Mouse (Mus musculus) left cerebral cortex, adult 11 months (tissue): ENCODE measurements around the gene Chst10.

Experiments used
- DNase-seq: peaks from one replicate; pipeline ENCODE4 v3.0.0; 2022; ENCODE audit warnings: low spot score

Gene Chst10

DNA sequence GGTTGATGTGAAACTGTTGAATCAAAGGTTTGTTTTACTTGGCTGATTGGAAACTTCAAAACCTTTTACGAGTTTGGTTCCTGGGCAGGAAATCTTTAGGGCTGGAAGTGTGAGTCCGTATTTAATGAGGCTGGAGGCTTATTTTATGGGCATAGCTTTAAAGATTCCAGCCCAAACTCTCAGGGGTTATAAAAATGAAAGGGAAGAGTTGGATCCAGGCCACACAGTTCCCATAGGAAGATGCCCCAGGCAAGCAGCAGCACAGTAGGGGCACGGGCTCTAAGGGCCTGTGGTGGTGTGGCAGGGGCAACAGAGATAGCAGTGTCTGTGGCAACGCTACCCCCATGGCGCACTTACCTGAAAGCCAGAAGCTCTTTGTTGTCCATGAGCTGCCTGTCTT lies 31.7 kb downstream of the Chst10 start:
- no peak for DNase-seq

DNA sequence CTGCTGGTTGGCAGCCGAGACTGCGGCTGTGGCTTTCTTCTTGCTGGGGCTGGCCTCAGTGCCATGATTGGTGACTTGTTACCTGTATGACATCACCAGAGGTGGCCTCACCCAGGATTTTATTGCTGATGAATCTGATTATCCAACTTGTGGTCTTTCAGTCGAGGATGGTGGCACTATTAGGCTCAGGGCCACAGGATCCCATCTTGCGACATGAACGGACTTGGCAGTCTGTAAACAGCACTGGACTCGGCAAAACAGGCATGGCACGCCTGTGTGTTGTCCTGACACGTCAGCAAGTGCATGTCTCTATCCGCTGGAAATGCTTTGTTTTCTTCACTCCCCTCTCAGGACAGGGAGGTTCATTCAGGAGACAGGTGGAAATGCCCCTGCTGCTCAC lies 33.6 kb downstream of the Chst10 start:
- DNase-seq, result no peak

DNA sequence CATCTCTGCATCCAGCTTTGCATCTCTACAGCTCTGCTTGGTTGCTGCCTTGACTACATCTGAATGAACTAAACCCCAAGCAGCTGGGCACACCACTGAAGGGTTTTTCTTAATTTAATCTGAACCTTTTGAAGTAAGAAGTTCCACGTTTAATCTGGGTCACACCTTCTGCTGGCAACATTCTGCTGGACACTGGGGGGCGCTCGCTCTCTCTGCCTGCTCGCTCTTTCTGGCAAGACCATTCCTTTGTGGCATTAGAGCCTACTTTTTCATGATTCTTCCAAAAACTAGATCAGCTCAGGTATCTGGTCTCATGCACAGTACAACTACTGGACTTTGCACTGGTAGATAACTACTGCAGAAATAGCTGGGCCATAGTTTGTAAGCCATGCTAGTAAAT lies 35.7 kb downstream of the Chst10 start:
- peak; percentile 21 for DNase-seq

- DNase-seq, result no peak
Measured at GRCm38 (mm10) chr1:38860867-38861524, 37.0 kb downstream of the Chst10 start.

- no peak for DNase-seq
Measured at GRCm38 (mm10) chr1:38860207-38860606, 37.8 kb downstream of the Chst10 start.

DNA sequence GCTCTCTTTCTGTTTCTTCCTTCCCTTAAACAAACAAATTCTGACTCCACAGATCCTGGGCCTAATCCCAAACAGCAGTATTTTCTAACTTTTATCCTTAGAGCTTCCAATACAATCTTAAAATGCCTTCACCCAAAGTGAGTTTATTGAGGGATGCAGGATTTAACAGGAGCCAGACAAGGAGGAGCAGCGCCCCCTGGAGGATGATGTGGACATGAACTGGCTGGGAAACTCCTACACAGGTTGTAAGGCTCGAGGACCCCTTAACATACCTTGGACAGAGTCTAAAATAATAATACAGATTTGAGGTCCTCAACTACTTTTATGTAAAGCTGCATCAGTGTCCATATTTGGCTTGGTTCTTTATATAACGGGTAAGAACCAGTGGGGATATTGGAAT lies 41.8 kb downstream of the Chst10 start:
- no peak for DNase-seq

- DNase-seq, result no peak
Measured at GRCm38 (mm10) chr1:38852250-38852649, 45.7 kb downstream of the Chst10 start.

DNA sequence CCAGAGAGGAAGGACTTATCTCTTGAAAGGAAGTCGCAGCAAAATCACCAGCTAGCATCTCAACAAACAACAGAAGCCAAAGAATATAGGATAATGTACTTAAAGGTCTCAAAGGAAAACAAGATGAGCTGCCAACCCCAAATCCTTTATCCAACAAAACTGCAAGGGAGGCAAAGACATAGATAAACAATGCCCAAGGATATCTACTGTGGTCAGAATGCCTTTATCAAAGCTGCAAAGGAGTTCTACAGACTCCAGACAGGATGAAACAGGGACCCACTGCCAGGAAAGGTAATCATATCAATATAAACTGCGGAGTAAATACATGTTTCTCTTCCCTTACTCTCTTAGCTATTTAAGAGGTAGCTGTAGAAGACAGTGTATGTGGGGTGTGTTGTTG lies 47.3 kb downstream of the Chst10 start:
- DNase-seq, result no peak

DNA sequence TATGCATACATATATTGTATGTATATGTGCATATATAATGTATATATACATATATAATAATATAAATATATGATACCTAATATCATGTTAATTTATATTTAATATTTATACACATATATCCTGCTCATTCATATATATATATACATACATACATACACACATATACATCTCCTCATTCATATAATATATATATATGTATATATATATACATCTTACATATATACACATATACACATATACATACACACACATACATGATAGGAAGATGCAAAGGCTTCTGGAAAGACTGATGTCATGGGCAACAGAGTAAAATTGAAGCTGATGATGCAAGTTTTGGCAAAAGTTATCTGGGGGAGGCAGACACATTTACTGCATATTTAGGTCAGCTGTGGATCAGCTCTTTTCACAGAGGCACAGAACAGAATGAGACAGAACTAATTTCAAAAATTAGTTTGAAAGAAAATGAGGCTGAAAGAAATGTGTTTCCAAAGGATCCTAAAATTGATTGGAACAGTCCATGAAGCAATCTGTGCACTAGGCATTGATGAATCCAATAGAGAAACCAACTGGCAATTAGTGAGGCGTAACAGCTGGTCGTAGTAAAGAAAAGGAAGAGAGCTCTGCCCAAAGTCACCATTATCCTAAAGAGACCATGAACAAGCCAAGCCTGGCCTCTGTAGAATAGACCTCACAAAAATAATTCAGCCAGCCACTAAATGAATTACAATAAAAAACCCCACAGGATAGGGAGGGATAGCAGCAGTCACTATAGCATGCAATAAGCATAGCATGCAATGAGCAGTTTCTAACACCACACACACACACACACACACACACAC lies 49.3 kb downstream of the Chst10 start:
- no peak for DNase-seq

DNA sequence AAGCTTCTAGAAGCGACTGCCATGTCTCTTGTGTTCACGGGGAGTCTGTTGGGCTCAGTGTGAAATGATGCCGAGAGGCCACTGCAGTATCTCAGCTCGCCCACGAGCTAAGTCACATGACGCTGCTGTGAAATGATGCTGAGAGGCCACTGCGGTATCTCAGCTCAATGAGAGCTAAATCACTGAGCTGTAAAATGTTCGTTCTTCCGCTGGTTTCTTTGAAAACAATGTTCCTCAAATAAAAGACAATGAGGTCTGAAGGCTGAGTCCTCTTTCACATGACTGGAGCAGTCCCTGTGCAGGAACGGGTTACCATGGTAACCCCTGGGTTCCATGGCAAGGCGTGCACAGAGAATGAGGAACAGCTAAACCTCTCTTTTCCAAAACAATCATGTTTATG lies 50.0 kb downstream of the Chst10 start:
- peak; percentile 47 for DNase-seq

- DNase-seq, result no peak
Measured at GRCm38 (mm10) chr1:38843275-38843674, 54.7 kb downstream of the Chst10 start.

- DNase-seq, result no peak
Measured at GRCm38 (mm10) chr1:38842861-38843260, 55.1 kb downstream of the Chst10 start.

DNA sequence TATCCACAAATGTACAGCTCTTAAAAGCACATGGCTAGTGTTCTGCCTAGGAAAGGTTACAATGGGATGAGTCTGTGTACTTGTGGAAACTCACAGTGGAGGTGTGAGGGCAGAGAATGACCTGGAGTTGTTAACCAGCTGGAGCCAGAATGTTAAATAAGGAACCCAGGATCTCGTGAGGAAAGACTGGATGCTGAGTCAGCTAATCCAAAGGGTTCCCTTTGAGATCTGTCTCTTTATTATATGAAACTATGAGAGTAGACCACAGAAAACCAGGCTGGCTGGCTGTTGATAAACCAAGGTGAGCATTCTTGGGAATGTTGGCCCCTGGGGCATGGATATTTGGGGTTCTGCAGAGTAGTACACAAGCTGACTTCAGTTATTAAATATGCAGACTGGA lies 58.0 kb downstream of the Chst10 start:
- DNase-seq, result no peak

DNA sequence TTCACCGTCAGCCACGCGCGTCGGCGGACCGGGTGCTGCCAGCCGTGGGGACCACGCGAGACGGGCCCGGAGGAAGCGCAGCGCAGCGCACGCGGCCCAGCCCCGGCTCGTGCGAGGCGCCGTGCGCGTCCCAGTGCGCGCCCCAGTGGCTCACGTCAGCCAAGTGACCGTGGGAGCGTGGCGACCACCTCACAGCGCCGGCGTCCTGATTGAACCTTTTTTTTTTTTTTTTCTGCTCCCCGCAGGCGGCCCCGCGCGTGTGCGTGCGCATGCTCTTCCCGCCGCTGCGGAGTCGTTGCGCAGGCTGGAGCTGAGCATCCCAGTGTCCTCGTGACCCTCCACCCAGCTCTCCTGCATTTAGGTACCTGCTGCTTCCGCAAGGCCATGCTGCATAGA lies 61.5 kb downstream of the Chst10 start, which contains the start of gene Lonrf2:
Lonrf2 (minus strand) TSS at position 235 of the 396 bp plus-strand sequence.
- peak; percentile 65 for DNase-seq

GRCm38 (mm10) chr1:38835568-38836476 lies 62.1 kb downstream of the Chst10 start:
- DNase-seq, result no peak

- no peak for DNase-seq
Measured at GRCm38 (mm10) chr1:38834899-38835298, 63.1 kb downstream of the Chst10 start.

DNA sequence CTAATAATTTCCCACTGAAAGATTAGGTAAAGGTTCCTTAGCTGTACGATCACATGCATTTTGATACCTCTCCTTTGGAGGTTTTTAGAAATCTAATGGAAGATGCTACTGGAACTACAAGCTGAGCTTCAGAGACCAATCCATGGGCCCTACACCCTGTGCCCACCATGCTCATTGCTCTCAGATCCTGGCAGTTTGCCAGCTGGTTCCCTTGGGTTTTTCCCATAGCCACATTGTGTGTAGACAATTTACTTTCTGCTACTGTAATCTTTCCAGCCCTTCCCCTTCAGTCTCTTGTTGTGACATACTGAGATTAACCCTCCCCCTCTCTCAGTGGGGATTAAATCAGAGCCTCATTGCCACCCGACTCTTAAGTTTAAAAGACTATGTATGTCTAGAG lies 73.0 kb downstream of the Chst10 start:
- DNase-seq, result no peak

DNA sequence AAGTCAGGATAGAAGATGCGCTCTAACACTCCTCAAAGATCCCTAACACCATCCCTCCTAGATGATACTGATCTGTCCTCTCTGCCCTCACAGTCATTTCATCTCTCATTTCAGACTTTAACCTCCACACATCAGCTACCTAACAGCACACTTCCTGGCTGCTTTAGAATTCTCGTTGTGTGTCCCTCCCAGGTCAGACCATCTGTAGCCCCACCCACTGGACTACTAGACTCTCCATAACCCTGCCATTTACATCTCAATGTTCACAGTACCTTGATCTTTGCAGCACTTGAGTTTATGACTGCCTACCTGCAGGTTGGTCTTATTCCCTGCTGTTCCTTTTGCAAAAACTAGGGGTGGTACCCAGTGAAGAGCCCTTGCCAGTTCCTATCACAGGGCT lies 74.1 kb downstream of the Chst10 start:
- DNase-seq, result no peak

GRCm38 (mm10) chr1:38819691-38820090 lies 78.3 kb downstream of the Chst10 start:
- DNase-seq, result no peak

DNA sequence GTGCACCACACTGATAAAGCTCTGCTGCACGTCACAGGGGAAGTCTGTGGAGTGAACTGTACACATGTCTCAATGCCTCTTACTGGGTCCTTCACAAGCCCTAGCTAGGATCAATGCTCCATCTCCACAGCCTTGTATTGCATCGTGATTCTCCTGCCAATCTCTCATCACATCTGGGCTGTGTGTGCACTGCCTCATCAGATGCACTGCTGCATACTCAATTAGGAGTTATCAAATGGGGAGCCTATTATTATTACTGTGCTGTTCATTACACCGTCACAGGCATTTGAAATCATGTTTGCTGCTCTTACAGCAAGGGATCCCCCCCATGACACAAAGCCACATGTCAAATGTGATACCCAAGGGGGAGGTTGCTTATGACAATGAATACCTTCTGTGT lies 80.3 kb downstream of the Chst10 start:
- no peak for DNase-seq

DNA sequence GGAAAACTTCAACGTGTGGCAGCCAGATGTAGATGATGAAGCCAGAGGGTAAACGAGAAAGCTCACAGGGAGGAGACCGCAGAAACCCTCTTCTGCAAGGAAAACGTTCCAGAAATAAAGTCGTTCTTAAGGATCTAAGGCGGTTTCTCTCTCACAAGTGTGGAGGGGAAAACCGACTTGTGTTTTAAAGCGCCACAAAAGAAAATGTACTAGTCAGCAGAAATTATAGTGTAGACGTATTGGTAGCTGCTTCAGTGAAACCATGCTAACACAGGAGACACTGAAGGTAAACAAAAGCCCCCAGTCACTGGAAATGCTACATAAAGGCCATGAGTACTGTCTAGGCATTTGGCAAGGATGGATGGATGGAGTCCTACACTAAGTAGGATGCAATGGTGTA lies 80.7 kb downstream of the Chst10 start:
- no peak for DNase-seq

- no peak for DNase-seq
Measured at GRCm38 (mm10) chr1:38816306-38816705, 81.7 kb downstream of the Chst10 start.
